Mouse (Mus musculus): ENCODE data around the gene Fdxacb1.

Gene Fdxacb1

DNA sequence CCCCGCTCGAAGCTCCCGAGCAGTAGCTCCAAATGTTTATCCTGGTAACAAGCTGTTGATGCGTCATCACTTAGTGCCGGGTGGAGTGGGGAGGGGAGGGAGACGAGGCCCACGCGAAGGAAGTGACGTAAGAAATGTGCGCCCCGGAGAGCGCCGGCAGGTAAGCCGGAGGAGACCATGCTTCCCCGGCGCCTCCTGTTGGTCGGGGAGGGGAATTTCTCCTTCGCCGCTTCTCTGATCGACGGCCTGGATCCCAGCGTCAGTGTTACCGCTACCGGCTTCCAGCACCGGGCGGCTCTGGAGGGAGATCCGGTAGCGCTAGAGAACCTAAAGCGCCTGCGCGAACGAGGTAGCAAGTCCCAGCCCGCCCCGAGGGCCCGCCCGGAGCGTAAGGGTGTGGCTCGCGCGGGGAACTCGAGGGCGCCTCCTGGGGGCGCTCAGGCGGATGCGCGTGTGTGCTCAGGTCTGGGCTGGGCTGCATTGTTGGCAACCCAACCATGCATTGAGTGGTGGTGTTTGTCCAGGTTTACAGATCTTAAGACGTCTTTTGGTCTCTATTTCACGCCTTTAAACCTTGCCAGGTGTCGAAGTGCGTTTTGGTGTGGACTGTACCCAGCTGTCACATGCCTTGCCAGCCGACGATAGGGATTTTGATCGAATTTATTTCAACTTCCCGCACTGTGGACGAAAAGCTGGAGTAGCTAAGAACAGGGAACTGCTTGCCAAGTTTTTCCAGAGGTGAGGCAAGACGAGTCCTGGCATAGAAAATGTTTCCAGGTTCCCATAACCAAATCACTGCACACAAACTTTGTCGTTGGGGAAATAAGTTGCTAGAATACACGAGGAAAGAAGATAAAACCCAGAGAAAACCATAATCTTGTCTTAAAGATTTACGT, at the start of gene Fdxacb1:
Gene Fdxacb1 (plus strand): TSS at position 130 of the 896 bp plus-strand sequence.
- DNase-seq (ENCODE audit: low read depth, low spot score) = peak; percentile 98
- no peaks in the 10 kb centered on the region; the same call in 1 of the 2 replicates for H3K27me3 ChIP-seq (ENCODE audit: control insufficient read depth, insufficient read depth, low read length, poor library complexity, severe bottlenecking)
- H3K36me3 ChIP-seq (ENCODE audit: control insufficient read depth, insufficient read depth, low read length, poor library complexity, severe bottlenecking) = peaks cover 2% of the 10 kb centered on the region

DNA sequence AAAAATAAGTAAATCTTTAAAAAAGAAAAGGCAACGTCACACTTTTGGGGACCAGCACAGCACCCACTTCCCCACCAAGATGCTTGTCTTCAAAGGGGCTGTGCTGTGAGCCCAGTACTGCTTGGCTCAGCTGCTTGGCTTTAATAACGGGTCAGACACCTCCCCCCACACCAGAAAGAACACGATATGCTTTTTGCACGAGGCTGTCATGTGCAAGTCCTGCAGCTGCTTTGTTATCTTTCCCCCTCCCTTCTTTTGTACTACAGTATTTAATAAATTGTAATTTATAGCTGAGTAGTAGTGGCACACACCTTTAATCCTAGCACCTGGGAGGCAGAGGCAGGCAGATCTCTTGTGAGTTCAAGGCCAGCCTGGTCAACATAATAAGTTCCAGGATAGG, 49.2 kb upstream of the Fdxacb1 start:
- H3K36me3 ChIP-seq (ENCODE audit: control insufficient read depth, insufficient read depth, low read length, poor library complexity, severe bottlenecking) = no peaks in the 10 kb centered on the region
- no peak for DNase-seq (ENCODE audit: low read depth, low spot score)
- no peaks in the 10 kb centered on the region for H3K27me3 ChIP-seq (ENCODE audit: control insufficient read depth, insufficient read depth, low read length, poor library complexity, severe bottlenecking)

DNA sequence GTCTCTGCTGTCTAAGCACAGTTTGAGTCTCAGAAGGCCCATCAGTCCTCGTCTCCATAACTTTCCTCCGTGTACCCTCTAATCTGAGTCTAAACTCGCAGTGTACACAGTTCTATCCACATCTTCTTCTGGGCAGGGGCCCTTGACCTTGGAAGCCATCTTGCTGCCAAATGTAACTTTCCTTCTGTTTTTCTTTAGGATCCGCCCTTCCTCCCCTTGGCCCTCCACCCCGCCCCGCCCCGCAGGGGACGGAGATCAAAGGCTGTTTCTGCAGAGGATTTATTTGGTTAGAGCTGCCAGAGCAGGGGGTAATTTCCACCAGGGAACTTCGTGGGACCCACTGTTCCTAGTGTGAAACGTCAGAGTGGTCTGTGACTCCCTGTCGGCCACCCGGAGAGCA, 47.0 kb upstream of the Fdxacb1 start:
- H3K27me3 ChIP-seq (ENCODE audit: control insufficient read depth, insufficient read depth, low read length, poor library complexity, severe bottlenecking) = no peaks in the 10 kb centered on the region; the same call in 1 of the 2 replicates
- DNase-seq (ENCODE audit: low read depth, low spot score) = no peak
- no peaks in the 10 kb centered on the region for H3K36me3 ChIP-seq (ENCODE audit: control insufficient read depth, insufficient read depth, low read length, poor library complexity, severe bottlenecking)

DNA sequence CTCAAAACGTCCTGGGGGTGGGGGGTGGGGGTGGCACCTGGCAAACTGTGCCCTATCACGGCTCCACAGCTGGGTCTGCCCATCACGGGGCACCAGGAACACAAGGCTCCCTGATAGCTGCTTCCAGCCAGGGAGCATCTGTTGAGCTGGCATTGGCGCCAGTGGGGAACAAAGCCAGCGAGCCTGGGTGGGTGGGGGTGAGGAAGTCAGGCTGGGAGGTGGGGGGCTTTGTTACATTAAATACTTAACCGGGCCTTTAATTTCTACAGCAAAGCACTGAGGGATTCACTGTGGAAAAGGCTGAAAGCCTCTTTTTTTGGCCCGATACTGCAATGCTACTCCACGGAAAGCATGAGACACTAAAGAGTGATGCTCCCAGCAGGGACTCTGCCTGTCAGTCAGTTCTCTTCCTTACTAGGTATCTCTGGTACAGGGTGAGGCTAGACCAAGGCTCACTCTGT, 45.6 kb upstream of the Fdxacb1 start:
- Histone ChIP-seq H3K36me3 (ENCODE audit: control insufficient read depth, insufficient read depth, low read length, poor library complexity, severe bottlenecking) (no peaks in the 10 kb centered on the region), H3K27me3 (ENCODE audit: control insufficient read depth, insufficient read depth, low read length, poor library complexity, severe bottlenecking) (no peaks in the 10 kb centered on the region; the same call in 1 of the 2 replicates)
- no peak for DNase-seq (ENCODE audit: low read depth, low spot score)

DNA sequence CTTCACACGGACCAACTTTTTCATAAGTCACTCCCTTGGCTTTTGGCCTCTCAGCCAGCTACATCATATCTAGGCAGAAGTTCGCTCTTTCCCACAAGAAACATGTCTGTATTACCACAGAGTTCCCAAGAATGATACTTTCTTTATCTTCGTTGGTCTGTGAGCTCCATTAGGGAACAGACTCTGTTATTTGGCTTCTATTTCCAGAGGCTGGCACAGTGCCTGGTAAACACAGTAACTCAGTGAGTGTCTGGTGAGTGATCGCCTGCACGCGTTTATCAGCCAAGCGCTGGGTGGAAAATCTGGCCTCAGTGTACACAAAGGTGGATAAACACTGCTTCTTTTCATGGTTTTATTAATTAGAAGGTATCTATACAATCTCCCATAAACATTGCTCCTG, 44.6 kb upstream of the Fdxacb1 start:
- H3K27me3 ChIP-seq (ENCODE audit: control insufficient read depth, insufficient read depth, low read length, poor library complexity, severe bottlenecking) = no peaks in the 10 kb centered on the region; the same call in 1 of the 2 replicates
- H3K36me3 ChIP-seq (ENCODE audit: control insufficient read depth, insufficient read depth, low read length, poor library complexity, severe bottlenecking) = no peaks in the 10 kb centered on the region
- DNase-seq (ENCODE audit: low read depth, low spot score) = no peak

DNA sequence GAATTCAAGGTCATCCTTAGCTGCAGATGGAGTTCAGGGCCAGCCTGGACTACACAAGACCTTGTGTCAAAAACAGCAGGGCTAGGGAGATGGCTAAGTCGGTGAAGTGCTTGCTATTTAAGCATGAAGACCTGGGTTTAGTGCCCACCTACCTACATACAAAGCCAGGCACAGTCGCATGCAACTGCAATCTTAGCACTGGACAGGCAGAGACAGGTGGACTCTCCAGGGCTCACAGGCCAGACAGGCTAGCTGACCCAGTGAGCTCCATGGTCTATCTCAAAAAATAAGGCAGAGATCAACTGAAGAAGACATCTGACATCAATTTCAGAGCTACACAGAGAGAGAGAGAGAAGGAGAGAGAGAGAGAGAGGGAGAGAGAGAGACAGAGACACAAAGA, 43.9 kb upstream of the Fdxacb1 start:
- no peak for DNase-seq (ENCODE audit: low read depth, low spot score)

DNA sequence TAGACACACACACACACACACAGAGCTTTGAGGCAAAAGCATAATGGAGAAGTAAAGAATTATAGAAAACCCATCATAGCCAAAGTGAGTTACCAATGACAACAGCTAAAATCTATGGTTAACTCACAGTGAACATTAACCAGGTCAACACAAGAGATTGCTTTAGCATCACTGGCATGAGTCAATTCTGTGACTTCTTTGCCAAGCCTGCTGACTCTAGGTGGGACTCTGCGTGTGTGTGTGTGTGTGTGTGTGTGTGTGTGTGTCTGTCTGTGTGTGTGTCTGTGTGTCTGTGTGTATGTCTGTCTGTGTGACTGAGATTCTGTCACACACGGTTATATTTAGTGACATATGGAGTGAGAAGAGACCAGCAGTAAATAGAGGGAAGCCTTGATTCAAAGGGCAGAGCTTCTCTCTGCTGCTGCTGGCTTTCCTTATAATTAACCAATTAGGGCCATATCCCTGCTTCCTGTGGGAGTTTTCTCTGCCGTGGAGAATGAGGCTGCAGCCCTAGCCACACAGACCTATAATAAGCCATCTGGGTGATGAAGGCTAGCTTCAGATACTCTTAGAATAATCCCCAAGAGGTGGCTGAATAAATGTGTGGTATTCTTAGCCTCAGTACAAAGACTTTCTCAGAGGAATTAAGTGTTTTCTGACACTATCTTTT, 43.2 kb upstream of the Fdxacb1 start:
- Histone ChIP-seq H3K36me3 (ENCODE audit: control insufficient read depth, insufficient read depth, low read length, poor library complexity, severe bottlenecking) (no peaks in the 10 kb centered on the region), H3K27me3 (ENCODE audit: control insufficient read depth, insufficient read depth, low read length, poor library complexity, severe bottlenecking) (no peaks in the 10 kb centered on the region; the same call in 1 of the 2 replicates)
- no peak for DNase-seq (ENCODE audit: low read depth, low spot score)

More for the DNA sequence above, 43.9 kb upstream of the Fdxacb1 start:
- Histone ChIP-seq H3K36me3 (ENCODE audit: control insufficient read depth, insufficient read depth, low read length, poor library complexity, severe bottlenecking) (no peaks in the 10 kb centered on the region), H3K27me3 (ENCODE audit: control insufficient read depth, insufficient read depth, low read length, poor library complexity, severe bottlenecking) (no peaks in the 10 kb centered on the region; the same call in 1 of the 2 replicates)

DNA sequence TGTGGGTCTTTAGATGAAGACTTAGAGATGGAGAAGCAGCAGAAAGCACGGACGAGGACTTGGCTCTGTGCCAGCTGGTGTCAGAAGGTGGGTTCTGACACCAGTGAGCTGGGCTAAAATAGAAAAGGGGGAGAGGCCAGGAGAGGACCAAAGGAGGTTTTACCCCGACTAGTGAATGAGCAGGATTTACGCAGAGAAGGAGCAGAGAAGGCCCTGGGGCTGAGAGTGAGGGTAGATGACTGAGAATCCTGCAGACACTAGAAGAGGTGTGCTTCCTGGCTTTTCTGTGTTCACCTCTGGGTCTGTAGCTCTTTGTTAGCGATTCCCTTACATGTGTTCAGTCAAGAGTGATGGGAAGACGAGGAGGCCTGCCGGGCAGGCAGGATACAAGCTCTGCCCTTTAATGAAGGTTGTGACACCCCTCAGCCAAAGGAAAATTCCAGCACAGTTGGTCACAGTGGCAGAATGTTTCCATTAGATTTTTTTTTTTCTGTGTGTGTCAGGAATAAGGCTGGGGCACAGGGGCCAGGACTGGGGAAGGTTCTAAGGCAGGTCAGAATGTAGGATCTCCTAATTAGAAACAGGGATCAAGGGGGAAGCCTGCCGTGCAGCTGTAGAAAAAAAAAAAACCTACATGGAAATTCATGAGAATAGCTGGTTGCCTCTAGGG, 42.0 kb upstream of the Fdxacb1 start:
- no peaks in the 10 kb centered on the region for H3K36me3 ChIP-seq (ENCODE audit: control insufficient read depth, insufficient read depth, low read length, poor library complexity, severe bottlenecking)
- H3K27me3 ChIP-seq (ENCODE audit: control insufficient read depth, insufficient read depth, low read length, poor library complexity, severe bottlenecking) = no peaks in the 10 kb centered on the region; the same call in 1 of the 2 replicates
- DNase-seq (ENCODE audit: low read depth, low spot score) = no peak

DNA sequence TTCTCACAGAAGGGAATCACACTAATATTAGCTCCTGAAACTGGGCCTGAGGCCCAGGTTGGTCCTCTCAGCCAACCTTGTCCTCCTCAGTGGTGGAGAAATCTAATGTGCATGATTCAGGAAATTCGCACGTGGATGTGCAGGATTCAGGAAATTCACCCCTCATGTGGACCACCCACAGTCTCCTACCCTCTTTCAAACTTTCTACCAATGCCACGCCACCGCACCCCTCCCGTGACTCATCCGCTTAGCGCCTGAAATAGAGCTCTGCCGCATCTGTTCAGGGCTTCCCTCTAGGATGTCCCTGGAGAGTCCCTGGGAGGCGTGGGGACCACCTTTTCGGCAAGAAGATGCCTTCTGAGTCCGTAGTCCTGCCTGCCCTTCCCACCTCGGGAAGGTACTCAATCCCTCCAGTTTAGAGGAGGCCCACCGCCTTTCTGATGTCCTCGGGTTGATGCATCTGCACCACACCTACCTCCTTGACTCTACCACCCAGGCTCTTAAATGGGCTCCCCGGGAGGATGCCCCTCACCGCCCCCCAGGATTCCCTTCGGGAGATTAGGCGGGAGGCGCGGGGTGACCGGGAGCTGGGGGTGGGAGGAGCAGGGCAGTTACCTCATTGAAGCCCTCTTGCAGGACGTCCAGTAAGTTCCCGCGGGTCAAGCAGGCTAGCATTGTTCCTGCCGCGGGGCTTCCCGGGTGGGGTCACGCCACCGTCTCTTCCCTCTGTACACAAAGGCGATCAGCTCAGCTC, 40.7 kb upstream of the Fdxacb1 start:
- Histone ChIP-seq H3K36me3 (ENCODE audit: control insufficient read depth, insufficient read depth, low read length, poor library complexity, severe bottlenecking) (no peaks in the 10 kb centered on the region), H3K27me3 (ENCODE audit: control insufficient read depth, insufficient read depth, low read length, poor library complexity, severe bottlenecking) (no peaks in the 10 kb centered on the region; the same call in 1 of the 2 replicates)
- DNase-seq (ENCODE audit: low read depth, low spot score) = no peak

DNA sequence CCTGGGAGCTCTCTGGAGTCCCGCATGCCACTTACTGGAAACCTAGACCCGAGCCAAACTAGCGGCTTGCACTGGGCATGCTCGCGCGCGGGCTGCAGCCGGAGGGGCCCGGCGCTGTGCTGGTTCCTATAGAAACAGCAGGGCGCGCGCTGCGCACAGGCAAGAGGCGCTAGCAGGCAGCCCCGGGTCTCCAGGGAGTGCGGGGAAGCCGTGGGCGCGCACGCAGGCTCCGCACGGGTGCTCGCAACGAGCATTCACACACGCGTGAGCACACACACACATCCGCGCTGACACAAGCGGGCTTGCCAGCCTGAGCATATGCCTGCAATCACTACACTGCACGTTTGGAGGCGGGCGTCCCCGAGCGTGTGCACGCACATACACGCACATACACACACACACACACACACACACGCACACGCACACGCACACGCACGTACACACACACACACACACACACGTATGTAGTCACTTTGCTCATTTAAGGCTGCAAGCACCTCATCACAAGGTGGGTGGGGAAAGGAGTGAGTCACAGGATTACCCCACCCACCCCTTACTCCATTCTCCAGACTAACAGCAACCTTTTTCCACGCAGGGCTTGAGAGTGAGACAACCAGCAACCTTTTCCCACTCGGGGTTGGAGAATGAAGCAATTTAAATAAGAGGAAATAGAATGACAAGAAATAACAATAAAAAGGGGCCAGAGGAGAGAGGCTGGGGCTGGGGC, 39.9 kb upstream of the Fdxacb1 start:
- no peaks in the 10 kb centered on the region for H3K36me3 ChIP-seq (ENCODE audit: control insufficient read depth, insufficient read depth, low read length, poor library complexity, severe bottlenecking)
- H3K27me3 ChIP-seq (ENCODE audit: control insufficient read depth, insufficient read depth, low read length, poor library complexity, severe bottlenecking) = no peaks in the 10 kb centered on the region; the same call in none of the 2 replicates
- DNase-seq (ENCODE audit: low read depth, low spot score) = peak; percentile 57

DNA sequence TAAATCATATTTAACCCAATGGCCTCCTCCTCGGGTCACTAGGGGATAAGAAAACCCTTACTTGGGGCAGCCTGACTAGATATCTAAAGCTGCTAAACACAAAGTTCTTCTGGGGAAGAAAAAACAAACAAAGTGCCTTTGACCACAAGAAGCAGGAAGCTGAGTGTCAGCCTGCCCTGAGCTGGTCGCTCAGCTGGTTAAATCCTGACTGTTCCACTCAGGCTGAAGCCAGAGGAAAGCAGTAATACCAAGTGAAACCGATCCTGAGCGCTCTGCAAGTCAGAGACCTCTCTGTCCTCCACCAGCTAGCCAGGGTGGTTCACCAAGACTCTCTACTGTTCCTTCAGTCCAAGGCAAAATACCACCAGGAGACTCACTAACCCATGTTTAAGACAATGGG, 38.4 kb upstream of the Fdxacb1 start:
- DNase-seq (ENCODE audit: low read depth, low spot score) = no peak
- Histone ChIP-seq H3K27me3 (ENCODE audit: control insufficient read depth, insufficient read depth, low read length, poor library complexity, severe bottlenecking) (no peaks in the 10 kb centered on the region; the same call in none of the 2 replicates), H3K36me3 (ENCODE audit: control insufficient read depth, insufficient read depth, low read length, poor library complexity, severe bottlenecking) (no peaks in the 10 kb centered on the region)

DNA sequence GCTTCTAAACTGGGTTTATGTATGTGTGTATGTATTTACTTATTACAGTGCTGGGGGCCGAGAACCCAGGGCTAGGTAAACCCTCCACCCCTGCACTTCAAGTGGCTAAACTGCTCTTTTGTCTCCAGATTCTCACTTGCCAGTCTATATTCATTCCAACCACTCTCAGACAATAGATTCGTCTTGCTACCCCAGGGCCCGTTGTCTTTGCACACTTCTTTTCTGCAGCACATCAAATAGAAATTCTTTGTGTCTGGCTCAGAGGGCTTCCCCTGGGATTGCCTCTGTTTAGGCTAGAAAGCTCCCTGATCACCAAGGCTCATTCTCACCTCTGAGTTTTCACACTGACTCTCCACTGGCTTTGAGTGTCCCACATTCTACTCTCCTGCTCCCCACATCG, 35.5 kb upstream of the Fdxacb1 start:
- no peak for DNase-seq (ENCODE audit: low read depth, low spot score)
- no peaks in the 10 kb centered on the region for H3K36me3 ChIP-seq (ENCODE audit: control insufficient read depth, insufficient read depth, low read length, poor library complexity, severe bottlenecking)
- H3K27me3 ChIP-seq (ENCODE audit: control insufficient read depth, insufficient read depth, low read length, poor library complexity, severe bottlenecking) = no peaks in the 10 kb centered on the region; the same call in 1 of the 2 replicates

DNA sequence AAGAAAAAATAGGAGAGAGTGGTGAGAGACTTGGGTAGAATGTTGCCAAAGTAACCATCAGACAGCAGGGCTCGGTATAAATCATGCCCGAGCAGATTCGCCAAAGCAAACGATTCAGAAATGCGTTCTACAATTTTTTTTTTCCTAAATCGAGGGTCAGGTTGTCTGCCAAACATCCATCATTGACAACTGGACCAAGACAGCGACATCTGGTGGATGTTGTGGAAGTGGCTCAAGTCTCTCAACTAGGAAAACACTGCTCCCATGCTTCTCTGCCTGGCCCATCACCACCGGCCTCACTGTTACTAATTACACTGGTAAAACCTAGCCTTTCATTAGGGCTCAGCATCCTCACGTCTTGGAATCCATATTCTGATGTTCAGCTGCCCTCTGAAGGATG, 33.0 kb upstream of the Fdxacb1 start:
- DNase-seq (ENCODE audit: low read depth, low spot score) = peak; percentile 63
- no peaks in the 10 kb centered on the region for H3K36me3 ChIP-seq (ENCODE audit: control insufficient read depth, insufficient read depth, low read length, poor library complexity, severe bottlenecking)
- no peaks in the 10 kb centered on the region; the same call in 1 of the 2 replicates for H3K27me3 ChIP-seq (ENCODE audit: control insufficient read depth, insufficient read depth, low read length, poor library complexity, severe bottlenecking)

All from splenic B cell, adult 2 months (primary cell).